Mouse (Mus musculus) cerebellum, adult 2 months (tissue): Measurements from ENCODE around the gene Tmppe.
A peak's percentile ranks its signal among the peaks of the same experiment; 100 is the strongest.

Source experiments
- CTCF ChIP-seq: fragments of 200-500 bp; IDR thresholded peaks from 2 replicates; pipeline ENCODE4 v1.5.1; 2011; ENCODE audit warnings: low read depth, mild to moderate bottlenecking, control low read depth, low read length, moderate library complexity, borderline replicate concordance; ENCODE audit not compliant: insufficient read depth
- POLR2A ChIP-seq: fragments of 200-500 bp; IDR thresholded peaks from 2 replicates; pipeline ENCODE4 v1.6.1; 2011; ENCODE audit warnings: low read length, control low read depth, borderline replicate concordance; ENCODE audit not compliant: insufficient read depth

GRCm38 (mm10) chr9:114426201-114426600, 25.3 kb downstream of the Tmppe start:
- no peak for TF ChIP-seq POLR2A
- TF ChIP-seq CTCF, result peak; percentile 11; the same call in 1 of the 2 replicates
